Mouse (Mus musculus) liver, embryonic 14.5 days (tissue): Measurements from ENCODE around the gene Fgf10. TPM values are rescaled to one million over a fixed set of nuclear protein-coding genes. Genes with fewer than 3 reads are reported as not detected.

Experiments
- ATAC-seq: fragments of 200-750 bp; cut with Nextera tagmentation; 2 replicates; pipeline ENCODE4 v1.8.0; 2017; ENCODE audit warnings: moderate number of reproducible peaks, mild to moderate bottlenecking, moderate library complexity; ENCODE audit not compliant: insufficient read depth
- DNase-seq, 3 experiments: peaks; one replicate each; pipeline ENCODE4 v3.0.0-alpha.2; 2012 to 2013; ENCODE audit warnings: low read depth in 3 of 3, low spot score in 3 of 3
- H3K27ac ChIP-seq: fragments of 300-500 bp; sonication (generic); 2 replicates; pipeline ENCODE4 v1.5.1; 2014; ENCODE audit warnings: moderate library complexity, mild to moderate bottlenecking, control low read depth, inconsistent platforms
- H3K27me3 ChIP-seq: fragments of 300-500 bp; sonication (generic); 2 replicates; pipeline ENCODE4 v1.6.1; 2014; ENCODE audit warnings: mild to moderate bottlenecking, low read length, moderate library complexity; ENCODE audit not compliant: control insufficient read depth, insufficient read depth
- H3K36me3 ChIP-seq: fragments of 300-500 bp; sonication (generic); replicated peaks from 2 replicates; pipeline ENCODE4 v1.6.1; 2014; ENCODE audit warnings: low read depth; ENCODE audit not compliant: control insufficient read depth, insufficient read depth
- H3K4me1 ChIP-seq, 2 experiments: fragments of 200-500 bp in 1 of 2; fragments of 300-500 bp in 1 of 2; sonication (generic) in 1 of 2; replicated peaks; 2 replicates each; pipeline ENCODE4 v1.6.1; 2012 to 2014; ENCODE audit warnings: antibody characterized with exemption in 1 of 2, inconsistent platforms in 1 of 2, low read length in 1 of 2; ENCODE audit not compliant: control insufficient read depth in 2 of 2, insufficient read depth in 2 of 2
- H3K4me2 ChIP-seq: fragments of 300-500 bp; sonication (generic); 2 replicates; pipeline ENCODE4 v1.6.1; 2014; ENCODE audit warnings: low read depth, mild to moderate bottlenecking, control low read depth, moderate library complexity
- H3K4me3 ChIP-seq, 2 experiments: fragments of 200-500 bp in 1 of 2; fragments of 300-500 bp in 1 of 2; sonication (generic) in 1 of 2; 2 replicates each; pipeline ENCODE4 v1.5.1; 2012 to 2014; ENCODE audit warnings: low read depth in 2 of 2, low read length in 2 of 2, mild to moderate bottlenecking in 2 of 2, control low read depth in 1 of 2, inconsistent platforms in 1 of 2, moderate library complexity in 1 of 2; ENCODE audit not compliant: insufficient read depth in 1 of 2
- H3K9ac ChIP-seq: fragments of 300-500 bp; sonication (generic); replicated peaks from 2 replicates; pipeline ENCODE4 v1.6.1; 2014; ENCODE audit warnings: mild to moderate bottlenecking, control low read depth, moderate library complexity
- H3K9me3 ChIP-seq: fragments of 300-500 bp; sonication (generic); 2 replicates; pipeline ENCODE4 v1.6.1; 2016; ENCODE audit warnings: low read length, mixed read lengths; ENCODE audit not compliant: control insufficient read depth
- CTCF ChIP-seq: IDR thresholded peaks from 2 replicates; pipeline ENCODE4 v1.5.1; 2016; ENCODE audit warnings: antibody characterized with exemption, low read depth, control low read depth
- EP300 ChIP-seq: IDR thresholded peaks from 2 replicates; pipeline ENCODE4 v1.6.1; 2016; ENCODE audit warnings: antibody characterized with exemption, low read depth
- WGBS: fragments of 180-500 bp; shearing (Covaris S2); extraction: QIAGEN DNeasy Blood & Tissue Kit; methylation state at CpG from one replicate; pipeline ENCODE4 v1.1.7; 2014; ENCODE audit not compliant: insufficient replicate concordance; 5-methylcytosine and 5-hydroxymethylcytosine counted together
- polyA plus RNA-seq, 2 experiments: library from polyadenylated mRNA; depleted of rRNA in 1 of 2; stranded (reverse) in 1 of 2; unstranded in 1 of 2; fragments of >200 nt; fragmentation: Nextera tagmentation in 1 of 2; extraction: Ambion mirVana in 1 of 2; gene quantifications; 2 replicates each; pipeline versions ENCODE4 v1.2.1 to v1.2.3; 2012 to 2014

The Fgf10 gene
- polyA plus RNA-seq, 2 experiments: 0.04 to 0.08 TPM

GRCm38 (mm10) chr13:118716265-118716664 is 46.7 kb downstream of the Fgf10 start:
- no peaks in the 10 kb centered on the region for H3K9me3 ChIP-seq
- no peak for TF ChIP-seq CTCF
- no peak for TF ChIP-seq EP300
- peaks cover 30% of the 10 kb centered on the region for H3K27me3 ChIP-seq
- H3K36me3 ChIP-seq: no peaks in the 10 kb centered on the region
- no peak for ATAC-seq
- no peaks in the 10 kb centered on the region for H3K4me1 ChIP-seq
- no peak overlapping the region for H3K4me2 ChIP-seq
- 13% methylated on average over 8 of the region's 8 CpGs for WGBS
- H3K4me3 ChIP-seq: no peak overlapping the region
- H3K27ac ChIP-seq: no peak overlapping the region
- no peak for DNase-seq
- no peak overlapping the region for H3K9ac ChIP-seq

GRCm38 (mm10) chr13:118716726-118717125 is 47.1 kb downstream of the Fgf10 start:
- H3K4me2 ChIP-seq: no peak overlapping the region
- H3K27ac ChIP-seq: no peak overlapping the region
- H3K9ac ChIP-seq: no peak overlapping the region
- H3K4me1 ChIP-seq: no peaks in the 10 kb centered on the region
- no peak for ATAC-seq
- H3K27me3 ChIP-seq: peaks cover 30% of the 10 kb centered on the region
- H3K4me3 ChIP-seq: no peak overlapping the region
- no peaks in the 10 kb centered on the region for H3K36me3 ChIP-seq
- no peak for DNase-seq
- no peak for TF ChIP-seq CTCF
- no peak for TF ChIP-seq EP300
- WGBS: 64% methylated on average over 1 of the region's 1 CpGs
- no peaks in the 10 kb centered on the region for H3K9me3 ChIP-seq

GRCm38 (mm10) chr13:118718396-118718795 is 48.8 kb downstream of the Fgf10 start:
- TF ChIP-seq EP300 (no peak), CTCF (no peak)
- H3K27me3 ChIP-seq: peaks cover 23% of the 10 kb centered on the region
- H3K4me2 ChIP-seq: no peak overlapping the region
- 42% methylated on average over 3 of the region's 3 CpGs for WGBS
- no peak overlapping the region for H3K4me3 ChIP-seq
- no peaks in the 10 kb centered on the region for H3K36me3 ChIP-seq
- H3K4me1 ChIP-seq: no peaks in the 10 kb centered on the region
- H3K9ac ChIP-seq: no peak overlapping the region
- ATAC-seq (no peak), DNase-seq (no peak)
- H3K9me3 ChIP-seq: no peaks in the 10 kb centered on the region
- no peak overlapping the region for H3K27ac ChIP-seq

DNA sequence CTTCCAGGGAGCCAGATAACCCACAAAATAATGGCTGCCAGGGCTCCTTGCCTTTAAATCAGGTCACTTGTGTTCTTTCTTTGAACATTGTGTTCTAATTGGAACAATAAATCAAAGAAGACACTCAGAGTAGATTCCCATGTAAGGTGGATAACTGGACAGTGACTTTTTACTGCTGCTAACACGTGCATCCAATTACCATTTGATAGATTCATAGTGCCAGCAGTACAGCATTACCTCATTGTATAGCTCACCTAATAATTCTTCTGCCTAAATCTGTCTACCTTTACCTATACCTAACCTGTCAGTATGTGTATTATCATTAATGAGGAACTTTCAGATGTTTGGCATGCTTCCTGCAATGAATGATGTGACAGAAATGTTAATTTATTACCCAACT is 52.1 kb downstream of the Fgf10 start:
- Histone ChIP-seq H3K27ac (no peak overlapping the region), H3K27me3 (no peaks in the 10 kb centered on the region), H3K4me1 (no peaks in the 10 kb centered on the region), H3K9ac (no peak overlapping the region), H3K4me2 (no peak overlapping the region), H3K36me3 (no peaks in the 10 kb centered on the region), H3K4me3 (no peak overlapping the region), H3K9me3 (no peaks in the 10 kb centered on the region)
- TF ChIP-seq EP300 (no peak), CTCF (no peak)
- ATAC-seq (no peak), DNase-seq (no peak)
- 32% methylated on average over 1 of the region's 1 CpGs for WGBS

GRCm38 (mm10) chr13:118731850-118732552 is 62.4 kb downstream of the Fgf10 start:
- no peak for ATAC-seq
- Histone ChIP-seq H3K9me3 (no peaks in the 10 kb centered on the region), H3K27ac (no peak overlapping the region), H3K9ac (no peak overlapping the region), H3K4me3 (no peak overlapping the region), H3K27me3 (no peaks in the 10 kb centered on the region), H3K4me2 (no peak overlapping the region), H3K36me3 (no peaks in the 10 kb centered on the region), H3K4me1 (no peaks in the 10 kb centered on the region)
- whole genome bisulfite sequencing: 55% methylated on average over 12 of the region's 12 CpGs
- DNase-seq: no peak
- no peak for TF ChIP-seq EP300
- no peak for TF ChIP-seq CTCF
